Mouse (Mus musculus): ENCODE measurements around the gene Sppl2c.
"Not testable (repeated sequence)": the region's sequence is repeated elsewhere in the genome, so short reads cannot be mapped to it uniquely, and the experiment has no call there.

Sppl2c gene

DNA sequence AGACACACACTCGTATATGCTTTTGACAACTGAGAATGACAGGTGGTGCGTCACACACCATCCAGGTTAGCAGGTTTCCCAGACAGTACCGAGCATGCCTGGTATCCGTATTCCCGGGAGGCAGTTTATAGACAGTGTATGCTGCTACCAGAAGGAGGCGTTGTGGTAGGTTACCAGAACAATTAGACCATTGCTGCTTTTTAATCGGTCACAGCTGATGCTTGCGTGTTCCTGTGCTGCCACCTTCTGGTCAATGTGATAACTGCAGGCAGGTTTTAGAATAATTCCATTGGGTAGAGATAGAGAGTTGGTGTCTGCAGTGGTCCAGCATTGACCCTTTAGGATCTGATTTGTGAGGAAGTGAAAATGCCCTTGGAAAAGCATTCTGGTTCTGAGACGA, 9.7 kb downstream of the Sppl2c start:
- DNase-seq (ENCODE audit: low read depth, low spot score), result peak; percentile 97

DNA sequence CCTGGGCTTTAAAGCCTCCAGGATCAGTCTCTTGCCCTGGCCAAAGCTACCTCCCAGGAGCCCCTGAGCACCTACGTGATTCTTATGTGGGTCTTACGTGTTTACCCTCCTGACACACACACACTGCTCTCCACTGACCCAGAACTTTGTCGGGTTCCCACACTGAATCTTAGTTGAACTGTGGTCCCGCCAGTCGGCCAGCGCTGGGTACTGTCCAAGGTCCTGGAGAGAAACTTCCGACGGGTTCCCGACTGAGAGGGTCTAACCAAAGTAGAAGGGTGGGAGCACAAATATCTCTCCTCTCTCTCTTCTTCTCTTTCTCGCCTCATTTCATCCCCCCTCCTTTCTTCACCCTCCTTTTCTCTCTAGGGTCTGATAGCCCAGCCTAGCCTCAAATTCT, 11.7 kb downstream of the Sppl2c start:
- no peak for DNase-seq (ENCODE audit: low read depth, low spot score)

DNA sequence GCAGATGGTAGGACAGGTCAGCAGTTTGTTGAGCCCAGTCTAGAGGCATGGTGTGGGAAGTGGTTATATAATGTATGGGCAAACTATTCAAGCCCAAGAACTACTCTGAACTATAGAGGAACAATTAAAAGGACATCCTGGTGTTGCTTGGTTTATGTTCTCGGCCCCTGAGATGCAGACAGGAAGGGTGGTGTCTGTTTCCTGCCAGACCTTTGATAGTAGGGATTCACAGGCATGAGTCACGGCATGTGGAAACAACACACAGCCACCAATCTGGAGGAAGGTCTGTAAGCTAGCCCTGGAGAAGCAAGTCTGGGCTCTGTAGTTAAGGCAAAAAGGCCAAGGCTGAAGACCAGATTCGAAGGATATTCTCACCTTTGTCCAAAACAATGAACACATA, 17.1 kb downstream of the Sppl2c start:
- DNase-seq (ENCODE audit: low read depth, low spot score), result no peak

DNA sequence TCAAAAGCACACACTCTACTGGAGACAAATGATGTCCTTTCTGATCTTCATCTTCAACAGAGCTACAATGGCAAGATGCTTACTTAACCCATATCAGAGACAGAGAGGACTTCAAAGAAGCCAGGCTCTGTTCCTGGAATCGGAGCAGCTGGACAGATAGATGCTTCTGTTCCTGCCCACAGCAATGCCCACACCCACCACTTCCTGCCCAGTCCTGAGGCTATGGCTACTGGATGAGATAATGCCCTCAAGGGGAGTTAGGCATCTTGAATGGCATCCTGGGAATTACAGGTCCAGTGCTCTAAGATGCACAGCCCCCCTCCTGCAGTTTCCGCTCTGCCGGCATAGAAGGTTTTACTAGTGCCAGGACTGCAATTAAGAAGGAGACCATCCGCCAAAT, 20.4 kb downstream of the Sppl2c start:
- no peak for DNase-seq (ENCODE audit: low read depth, low spot score)

DNA sequence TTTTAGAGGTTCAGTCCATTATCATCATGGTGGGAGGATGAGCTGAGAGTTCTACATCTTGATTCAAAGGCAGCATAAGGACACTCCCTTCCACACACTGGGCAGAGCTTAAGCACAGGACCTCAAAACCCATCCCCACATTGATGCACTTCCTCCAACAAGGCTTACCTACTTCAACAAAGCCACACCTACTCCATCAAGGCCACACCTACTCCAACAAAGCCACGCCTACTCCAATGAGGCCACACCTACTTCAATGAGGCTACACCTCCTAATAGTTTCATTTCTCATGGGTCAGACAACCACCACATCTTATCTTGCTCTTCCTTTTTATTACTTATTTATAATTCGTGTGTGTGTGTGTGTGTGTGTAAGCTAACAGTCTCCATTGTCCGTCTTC, 22.9 kb downstream of the Sppl2c start:
- DNase-seq (ENCODE audit: low read depth, low spot score), result no peak

DNA sequence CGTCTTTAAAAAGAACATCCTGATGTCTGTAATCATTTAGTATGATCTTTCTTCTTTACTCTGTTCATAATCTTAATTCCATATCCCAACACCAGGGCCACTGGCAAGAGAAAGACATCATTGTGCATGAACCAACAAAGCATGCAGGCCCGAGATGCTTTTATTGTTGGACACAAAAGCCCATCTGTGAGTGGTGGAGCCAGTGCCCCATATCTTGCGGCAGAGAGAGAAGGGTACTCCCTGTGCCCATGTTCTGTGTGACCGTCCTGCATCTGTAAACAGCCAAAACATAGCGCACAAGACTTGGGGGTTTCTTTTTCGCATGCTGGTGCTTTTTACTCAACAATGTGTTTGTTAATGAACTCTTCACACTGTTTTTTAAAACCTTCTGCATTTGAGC, 25.1 kb downstream of the Sppl2c start:
- DNase-seq (ENCODE audit: low read depth, low spot score), result peak; percentile 76

DNA sequence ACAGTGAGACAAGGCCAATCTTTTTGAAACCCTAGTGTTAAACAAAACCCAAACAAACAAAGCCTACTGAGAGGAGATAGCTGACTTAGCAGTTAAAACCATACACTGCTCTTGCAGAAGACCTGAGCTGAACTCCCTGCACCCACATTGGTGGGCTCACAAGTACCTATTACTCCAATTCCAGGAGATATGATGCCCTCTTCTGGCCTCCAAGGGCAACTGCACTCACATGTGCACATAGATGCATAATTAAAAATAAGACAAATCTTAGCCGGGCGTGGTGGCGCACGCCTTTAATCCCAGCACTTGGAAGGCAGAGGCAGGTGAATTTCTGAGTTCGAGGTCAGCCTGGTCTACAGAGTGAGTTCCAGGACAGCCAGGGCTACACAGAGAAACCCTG, 28.0 kb downstream of the Sppl2c start:
- not testable (repeated sequence) for DNase-seq (ENCODE audit: low read depth, low spot score)

DNA sequence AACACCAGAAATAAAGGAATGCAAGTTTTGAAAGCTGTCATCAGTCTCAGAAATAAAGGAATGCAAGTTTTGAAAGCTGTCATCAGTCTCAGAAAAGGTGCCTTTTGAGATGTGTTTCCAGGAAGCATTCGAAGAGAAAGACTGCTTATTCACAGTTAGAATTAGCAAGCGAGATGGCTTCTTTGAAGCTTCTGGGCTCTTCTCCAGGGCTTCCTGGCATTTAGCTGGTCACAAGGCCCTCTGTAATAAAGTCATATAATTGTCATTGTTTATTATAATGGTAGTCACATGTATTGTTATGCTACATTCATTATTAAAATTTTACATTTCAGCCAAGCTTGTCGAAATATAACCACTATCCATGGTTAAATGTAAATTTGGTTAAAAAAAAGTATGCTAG, 31.9 kb downstream of the Sppl2c start:
- DNase-seq (ENCODE audit: low read depth, low spot score), result peak; percentile 73

DNA sequence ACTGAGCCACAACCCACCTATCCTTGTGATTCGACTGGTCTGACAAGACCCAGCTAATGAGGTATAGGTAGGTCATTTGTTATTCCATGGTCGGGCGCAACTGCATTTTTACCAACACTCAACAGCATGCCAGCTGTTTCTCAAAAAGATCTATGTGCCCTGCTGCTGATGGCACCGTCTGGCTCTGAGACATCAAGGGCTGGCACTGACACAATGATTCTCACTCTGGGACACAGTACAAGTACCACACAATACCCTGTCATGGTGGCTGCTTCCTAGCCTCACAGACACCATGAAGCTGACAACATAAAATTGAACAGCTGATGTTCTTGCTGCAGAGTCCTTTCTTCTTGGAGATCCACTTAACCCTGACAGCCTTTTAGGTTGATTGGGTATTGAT, 34.2 kb downstream of the Sppl2c start:
- peak; percentile 85 for DNase-seq (ENCODE audit: low read depth, low spot score)

DNA sequence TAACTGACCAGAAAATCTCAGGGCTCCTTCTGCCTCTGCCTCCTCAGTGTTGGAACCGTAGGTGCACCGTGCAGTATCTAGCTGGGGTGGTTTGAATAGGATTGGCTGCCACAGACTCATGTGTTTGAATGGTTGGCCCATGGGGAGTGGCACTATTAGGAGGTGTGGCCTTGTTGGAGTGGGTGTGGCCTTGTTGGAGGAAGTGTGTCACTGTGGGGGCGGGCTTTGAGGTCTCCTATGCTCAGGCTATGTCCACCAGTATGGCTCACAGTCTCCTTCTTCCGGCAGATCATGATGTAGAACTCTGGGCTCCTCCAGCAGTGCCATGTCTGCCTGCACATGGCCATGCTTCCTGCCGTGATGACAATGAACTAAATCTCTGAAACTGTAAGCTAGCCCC, 35.6 kb downstream of the Sppl2c start:
- DNase-seq (ENCODE audit: low read depth, low spot score), result no peak

DNA sequence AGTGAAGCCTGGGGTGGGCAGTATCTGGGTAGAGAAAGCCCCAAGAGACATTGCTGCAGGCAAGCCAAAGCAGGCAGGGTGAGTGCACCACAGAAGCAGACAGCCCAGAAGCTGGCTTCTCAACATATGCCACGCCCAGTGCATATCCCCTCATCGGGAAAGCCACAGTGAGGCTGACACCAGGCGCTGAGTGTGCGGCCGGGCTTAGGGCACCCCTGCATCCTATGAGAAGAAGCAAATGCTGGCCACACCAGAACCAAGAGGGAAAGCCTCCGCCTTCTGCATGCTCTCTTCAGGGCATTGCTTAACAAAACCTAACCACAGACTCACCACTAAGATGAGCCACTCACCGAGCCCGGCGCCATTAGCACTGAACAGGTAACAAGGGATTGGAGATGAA, 37.2 kb downstream of the Sppl2c start:
- DNase-seq (ENCODE audit: low read depth, low spot score), result no peak

DNA sequence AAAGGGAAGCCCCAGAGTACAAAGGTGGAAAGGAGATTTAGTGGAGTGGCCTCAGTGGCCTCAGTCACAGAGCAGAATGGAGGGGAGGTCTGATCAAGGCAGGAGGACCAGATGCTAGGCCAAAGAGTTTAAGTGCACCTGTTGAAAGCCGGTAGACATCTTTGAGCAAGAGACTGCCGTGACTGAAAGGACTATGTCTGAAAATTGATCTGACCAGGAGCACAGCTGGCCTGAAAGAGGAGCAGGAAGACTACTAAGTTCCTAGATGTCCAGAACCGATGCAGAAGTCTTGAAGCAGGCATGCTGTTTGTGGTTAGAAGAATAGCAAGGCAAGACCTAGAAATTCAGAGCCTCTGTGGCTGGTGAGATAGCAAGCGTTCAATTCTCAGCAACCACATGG, 43.3 kb downstream of the Sppl2c start:
- no peak for DNase-seq (ENCODE audit: low read depth, low spot score)

DNA sequence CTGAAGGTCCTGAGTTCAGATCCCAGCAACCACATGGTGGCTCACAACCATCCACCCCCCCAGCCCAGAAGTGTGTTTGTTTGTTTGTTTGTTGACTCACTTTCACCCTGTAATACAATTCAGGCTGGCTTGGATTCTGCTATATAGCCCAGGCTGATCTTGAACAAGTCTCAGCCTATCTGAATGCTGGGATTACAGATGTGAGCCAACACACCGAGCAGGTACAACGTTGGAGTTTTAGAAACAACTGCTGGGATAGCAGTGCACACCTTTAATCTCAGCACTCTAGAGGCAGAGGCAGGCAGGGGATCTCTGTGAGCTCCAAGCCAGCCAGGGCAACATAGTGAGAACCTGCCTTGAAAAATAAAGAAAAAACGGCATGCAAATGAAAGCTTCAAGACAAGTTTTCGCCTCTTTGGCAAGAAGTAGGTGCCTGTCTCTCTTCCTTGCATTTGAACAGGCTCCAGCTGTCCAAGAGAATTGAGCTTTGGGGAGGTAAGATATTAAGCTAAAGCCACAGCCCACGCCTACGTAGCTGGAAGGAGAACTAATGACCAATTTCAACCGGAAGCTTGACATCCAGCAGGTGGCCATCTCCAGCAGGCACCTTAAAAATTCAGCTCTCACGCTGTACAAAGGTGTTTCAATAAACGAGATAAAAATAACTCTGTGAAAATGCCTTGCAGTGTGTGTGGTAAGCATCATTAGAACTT, 44.1 kb downstream of the Sppl2c start:
- DNase-seq (ENCODE audit: low read depth, low spot score), result peak; percentile 64

DNA sequence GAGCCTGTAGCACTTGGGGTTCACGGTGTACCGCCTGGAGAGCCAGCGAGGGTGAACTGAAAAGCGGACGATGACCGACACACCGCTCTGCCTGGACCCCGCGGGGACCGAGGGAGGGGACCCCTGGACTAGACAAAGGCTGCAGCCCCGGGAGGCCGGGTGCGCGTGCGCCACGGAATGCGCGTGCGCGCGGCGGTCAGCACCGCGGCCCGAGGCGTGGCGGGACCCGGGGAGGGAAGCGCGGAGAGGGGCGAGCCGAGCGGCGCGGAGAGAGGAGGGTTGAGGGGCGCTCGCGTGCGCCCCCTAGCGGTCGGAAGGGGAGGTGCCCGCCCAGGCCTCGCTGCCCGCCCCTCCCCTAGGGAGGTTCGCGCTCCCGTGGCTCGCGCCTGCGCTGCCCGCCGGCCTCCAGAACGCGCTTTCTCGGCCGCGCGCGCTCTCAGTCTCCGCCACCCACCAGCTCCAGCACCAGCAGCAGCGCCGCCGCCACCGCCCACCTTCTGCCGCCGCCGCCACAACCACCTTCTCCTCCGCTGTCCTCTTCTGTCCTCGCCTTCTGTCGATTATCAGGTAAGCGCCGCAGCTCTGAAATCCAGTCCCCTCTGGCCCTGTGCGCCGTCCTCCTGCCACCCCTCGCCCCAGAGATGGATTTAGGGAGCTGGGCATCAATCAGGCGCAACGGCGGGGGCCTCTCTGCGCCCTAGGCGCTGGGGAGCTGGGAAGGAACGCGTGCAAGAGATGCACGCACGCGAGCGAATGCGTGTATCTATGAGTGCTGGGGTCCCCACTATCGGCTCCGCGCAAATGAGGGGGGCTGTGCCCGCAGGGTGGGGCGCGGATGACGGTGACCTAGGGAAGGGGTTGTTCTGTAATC, 45.1 kb downstream of the Sppl2c start, which contains the start of gene Mapt:
Mapt (plus strand) TSS at position 350 of the 871 bp plus-strand sequence.
- DNase-seq (ENCODE audit: low read depth, low spot score), result peak; percentile 97

DNA sequence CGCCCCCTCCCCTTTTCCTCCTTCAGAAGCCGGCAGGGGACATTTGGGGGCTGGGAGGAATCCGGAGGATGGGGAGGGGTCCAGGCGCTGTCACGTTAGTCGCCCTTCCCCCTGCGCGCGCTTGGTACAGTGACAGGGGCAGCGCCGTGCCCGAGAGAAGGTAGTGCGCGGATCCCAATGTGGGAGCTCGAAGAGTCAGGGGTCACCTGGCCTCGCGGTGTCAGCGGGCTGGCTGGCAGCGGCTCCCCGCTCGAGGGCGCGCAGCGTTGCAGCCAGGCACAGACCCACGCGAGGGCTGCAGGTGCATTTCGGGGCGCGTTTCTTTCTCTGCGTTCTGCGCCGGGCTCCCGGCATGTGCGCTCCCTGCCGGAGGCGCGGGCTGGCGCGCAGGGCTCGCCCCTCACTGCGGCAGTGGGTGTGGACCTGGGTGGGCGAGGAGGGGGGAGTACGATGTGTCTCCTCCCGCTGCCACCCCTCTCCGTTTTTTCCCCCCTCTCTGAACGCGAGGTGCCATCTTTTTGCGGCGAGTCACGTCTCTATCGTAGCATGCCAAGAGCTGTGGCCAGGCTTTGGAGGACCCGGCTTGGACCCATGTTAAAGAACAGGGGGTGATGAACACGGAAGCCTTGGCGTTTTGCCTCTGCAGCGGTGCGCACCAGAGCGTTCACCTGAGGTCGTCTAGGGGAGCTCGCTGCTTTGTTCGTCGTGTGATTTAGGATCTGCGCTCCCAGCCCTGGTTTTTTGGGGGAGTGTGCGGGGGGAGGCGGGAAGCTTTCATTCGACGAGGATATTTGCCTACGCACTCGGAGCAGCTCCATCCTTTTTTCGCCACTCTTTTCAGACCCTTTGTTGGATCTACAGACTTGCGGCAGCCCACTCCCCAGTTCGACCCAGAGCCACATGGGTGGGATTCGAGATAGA, 46.3 kb downstream of the Sppl2c start:
- DNase-seq (ENCODE audit: low read depth, low spot score), result peak; percentile 83

DNA sequence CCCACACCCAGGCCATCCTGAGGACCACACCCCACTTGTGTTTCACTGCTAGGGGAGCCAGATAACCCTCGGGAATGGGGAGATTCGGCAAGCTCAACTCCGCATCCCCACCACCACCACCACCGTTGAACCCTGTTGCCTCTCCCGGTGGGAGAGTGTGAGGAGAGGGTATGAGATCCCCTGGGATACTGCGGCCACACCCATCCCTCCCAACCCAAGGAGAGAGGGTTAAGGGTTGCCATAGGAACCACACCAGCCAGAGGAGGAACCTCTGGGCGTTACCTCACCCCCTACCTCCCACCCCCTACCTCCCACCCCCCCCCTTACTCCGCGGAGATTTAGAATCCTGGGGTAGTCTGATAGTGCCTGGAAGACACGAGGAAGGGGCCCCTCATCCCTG, 47.0 kb downstream of the Sppl2c start:
- DNase-seq (ENCODE audit: low read depth, low spot score), result no peak

DNA sequence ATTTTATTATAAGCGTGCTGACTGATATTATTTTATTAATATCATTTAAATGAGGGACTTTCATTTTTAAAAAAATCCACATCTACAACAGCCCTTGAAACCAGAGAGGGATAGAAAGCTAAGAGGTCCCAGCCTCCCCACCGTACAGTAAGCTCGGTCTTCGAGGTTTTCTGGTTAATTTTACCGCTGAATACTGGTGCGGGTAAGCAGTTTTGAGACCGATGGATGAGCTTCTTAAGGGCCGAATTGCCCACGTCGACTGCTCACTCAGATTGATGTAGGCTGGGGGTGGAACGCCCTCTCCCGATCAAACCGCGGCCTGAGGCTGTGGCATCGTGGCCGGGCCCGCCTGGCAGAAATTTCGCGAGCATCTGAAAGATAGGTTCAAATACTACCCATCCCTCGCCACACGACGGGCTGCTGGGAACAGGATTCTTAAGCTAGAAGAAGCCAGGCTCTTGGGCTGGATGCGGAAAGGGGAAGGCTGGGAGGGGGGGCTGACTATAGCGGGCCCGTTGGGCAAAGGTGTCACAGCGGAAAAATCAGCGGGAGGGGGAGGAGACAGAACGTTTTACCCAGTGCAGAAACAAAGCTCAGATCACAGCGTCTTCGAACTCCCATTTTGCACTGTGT, 47.6 kb downstream of the Sppl2c start:
- DNase-seq (ENCODE audit: low read depth, low spot score), result peak; percentile 70

DNA sequence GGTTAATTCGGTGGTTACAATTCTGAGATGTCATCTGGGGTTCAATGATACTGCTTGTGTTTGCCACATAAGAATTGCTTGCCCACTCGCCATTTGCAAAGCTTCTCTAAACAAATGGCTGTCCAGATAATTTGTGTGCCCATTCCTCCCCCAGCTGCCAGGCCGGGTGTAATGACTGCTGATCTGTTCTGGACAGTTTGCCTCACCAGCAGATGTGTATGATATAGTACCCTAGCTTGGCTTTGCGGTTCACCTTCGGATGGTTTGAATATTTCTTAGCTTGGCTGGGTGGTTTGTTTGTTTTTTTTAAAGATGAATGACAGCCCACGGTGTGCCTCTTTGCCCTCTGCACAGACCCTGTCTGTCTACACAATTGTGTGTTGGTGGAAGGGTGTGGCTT, 48.6 kb downstream of the Sppl2c start:
- DNase-seq (ENCODE audit: low read depth, low spot score), result peak; percentile 49

DNA sequence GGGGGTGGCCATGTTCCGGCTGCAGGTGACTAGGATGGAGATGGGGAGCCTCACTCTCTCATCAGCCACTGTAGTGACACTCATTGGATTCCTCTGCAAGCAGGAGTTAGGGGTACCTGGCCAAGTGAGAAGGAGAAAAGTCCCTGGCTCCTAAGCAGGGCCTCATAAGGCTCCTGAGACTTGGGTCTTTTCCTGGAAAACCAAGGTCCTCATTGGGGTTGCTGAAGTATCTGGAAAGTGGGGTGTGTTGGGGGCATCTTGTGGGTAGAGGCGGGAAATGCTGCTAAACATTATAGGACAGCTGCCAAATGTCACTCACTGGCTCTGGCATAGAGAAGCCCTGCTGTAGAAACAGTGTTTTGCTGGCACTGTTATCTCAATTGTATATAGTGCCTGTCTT, 49.8 kb downstream of the Sppl2c start:
- no peak for DNase-seq (ENCODE audit: low read depth, low spot score)

DNA sequence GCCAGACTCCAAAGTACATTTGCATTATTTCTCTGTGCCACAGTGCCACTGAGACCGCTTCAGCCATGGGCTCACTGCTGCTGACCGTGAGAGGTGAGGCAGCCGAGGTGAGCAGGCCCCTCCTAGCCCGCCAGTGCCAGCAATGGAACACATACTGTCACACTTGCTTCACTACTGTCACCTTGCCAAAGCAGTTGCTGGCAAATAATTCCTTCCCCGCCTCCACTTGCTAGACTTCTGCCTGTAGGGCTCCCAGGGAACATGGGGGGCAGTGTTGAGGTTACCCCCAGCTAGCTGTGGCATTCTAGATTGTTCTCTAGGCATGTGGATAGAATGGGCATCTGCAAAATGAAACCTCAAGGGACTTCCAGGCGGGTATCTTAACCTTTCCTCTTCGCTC, 51.1 kb downstream of the Sppl2c start:
- peak; percentile 95 for DNase-seq (ENCODE audit: low read depth, low spot score)

DNA sequence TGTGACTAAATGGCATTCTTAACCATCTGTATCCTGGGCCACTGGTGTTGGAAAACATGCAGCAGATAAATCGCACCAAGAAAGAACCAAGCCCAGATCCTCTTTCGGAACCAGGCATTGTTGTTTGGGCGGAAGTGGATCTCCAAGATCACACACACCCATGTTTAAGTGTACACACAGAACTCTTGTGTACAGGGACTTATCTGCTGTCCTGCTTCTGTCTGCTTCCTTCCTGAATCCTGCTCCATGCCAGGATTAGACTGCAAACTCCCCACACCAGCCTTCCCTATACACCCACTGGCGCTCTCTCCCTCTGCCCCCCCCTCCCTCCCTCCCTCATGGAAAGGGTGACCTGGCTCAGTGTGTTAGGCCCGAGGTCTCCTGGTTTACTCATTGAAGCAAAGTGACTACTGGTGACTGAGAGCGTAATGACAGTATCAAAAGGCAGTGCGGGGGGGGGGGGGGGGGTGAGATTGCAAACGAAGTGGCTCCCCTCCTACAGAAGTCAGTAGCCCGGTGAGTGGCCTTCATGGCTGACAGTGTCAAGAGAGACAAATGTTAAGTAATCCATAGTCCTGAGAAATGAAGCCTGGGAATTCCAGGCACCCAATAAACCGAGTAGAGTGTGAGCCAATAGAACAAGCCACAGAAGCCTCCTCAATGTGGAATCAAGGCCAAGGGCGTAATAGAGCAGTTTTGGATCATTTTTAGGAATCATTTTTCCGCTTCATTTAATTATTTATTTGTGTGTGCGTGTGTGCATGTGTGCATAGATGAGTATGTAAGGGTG, 52.0 kb downstream of the Sppl2c start:
- no peak for DNase-seq (ENCODE audit: low read depth, low spot score)

Measured in brain, adult 2 months (tissue).